Mouse (Mus musculus) T-cell, adult 2 months (primary cell): ENCODE data around the gene Clca4b.
"Not testable (repeated sequence)": the region's sequence is repeated elsewhere in the genome, so short reads cannot be mapped to it uniquely, and the experiment has no call there.

Experiments
- DNase-seq: peaks from one replicate; pipeline ENCODE4 v3.0.0; 2022; ENCODE audit warnings: low spot score

Gene Clca4b

GRCm38 (mm10) chr3:144932335-144932734, at the start of gene Clca4b:
TSS of gene Clca4b (minus strand) at chr3:144932529.
- no peak for DNase-seq

GRCm38 (mm10) chr3:144980551-144980950, 48.2 kb upstream of the Clca4b start:
- DNase-seq: no peak

GRCm38 (mm10) chr3:144977631-144978030, 45.3 kb upstream of the Clca4b start:
- no peak for DNase-seq

- no peak for DNase-seq
Observed at GRCm38 (mm10) chr3:144976091-144976490, 43.8 kb upstream of the Clca4b start.

DNA sequence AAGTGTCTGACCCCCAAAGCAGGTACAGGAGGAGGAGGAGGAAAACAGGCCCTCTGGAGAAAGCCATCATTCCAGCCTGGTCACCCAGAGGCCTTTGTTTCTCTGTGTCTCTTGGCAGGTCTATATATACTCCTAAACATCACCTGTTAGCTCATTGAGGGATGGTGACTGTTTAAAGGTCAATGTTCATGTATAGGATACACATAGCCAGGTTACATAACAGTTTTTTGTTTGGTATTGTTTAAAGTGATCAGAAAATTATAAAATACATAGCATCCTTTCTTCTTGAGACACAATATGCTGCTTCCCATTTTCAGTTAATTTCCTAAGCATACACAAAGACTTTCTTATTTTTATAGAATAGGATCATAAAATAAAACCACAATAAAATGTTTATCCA, 42.6 kb upstream of the Clca4b start, which contains the start of gene Clca4a:
TSS of gene Clca4a (minus strand) at position 101 of the 400 bp plus-strand sequence.
- DNase-seq: no peak

GRCm38 (mm10) chr3:144971553-144972270, 39.4 kb upstream of the Clca4b start:
- no peak for DNase-seq

DNA sequence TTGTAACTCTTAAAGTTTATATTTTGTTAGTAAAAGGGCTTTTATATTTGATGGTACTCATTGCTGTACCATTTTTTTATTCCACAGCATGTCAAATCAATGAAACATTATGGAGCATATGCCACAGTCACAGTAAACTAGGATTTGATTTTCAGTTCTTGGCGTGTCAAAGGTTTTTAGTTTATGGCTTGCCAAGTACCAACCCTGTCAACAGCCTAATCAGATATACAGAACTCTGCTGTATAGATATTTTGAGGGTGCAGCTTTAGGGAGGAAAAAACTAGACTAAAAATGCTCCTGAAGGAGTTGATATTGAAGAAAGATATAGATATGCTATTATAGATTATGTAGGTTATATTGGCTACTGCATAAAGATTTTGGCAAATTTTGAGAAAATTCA, 37.4 kb upstream of the Clca4b start:
- DNase-seq: no peak

DNA sequence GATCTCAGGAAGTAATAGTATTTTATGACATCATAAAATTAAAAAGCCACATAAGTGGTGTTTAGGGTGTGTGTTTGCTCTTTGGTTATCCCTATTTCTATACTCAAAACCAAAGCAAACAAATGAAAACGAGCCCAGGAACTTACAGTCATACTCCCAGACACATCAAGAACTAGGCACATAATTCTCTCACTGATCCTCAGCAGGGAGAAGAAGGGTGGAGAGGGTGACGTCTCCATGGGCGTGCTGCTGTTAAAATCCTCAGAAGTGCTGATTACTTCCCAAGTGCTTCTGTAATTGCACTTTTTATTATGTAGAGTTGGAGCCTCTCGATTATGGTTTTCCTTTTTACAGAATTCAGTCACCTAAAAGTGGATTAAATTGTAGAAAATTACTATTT, 33.7 kb upstream of the Clca4b start:
- no peak for DNase-seq

- DNase-seq: no peak
Observed at GRCm38 (mm10) chr3:144950829-144951228, 18.5 kb upstream of the Clca4b start.

- not testable (repeated sequence) for DNase-seq
Observed at GRCm38 (mm10) chr3:144947376-144947775, 15.0 kb upstream of the Clca4b start.

DNA sequence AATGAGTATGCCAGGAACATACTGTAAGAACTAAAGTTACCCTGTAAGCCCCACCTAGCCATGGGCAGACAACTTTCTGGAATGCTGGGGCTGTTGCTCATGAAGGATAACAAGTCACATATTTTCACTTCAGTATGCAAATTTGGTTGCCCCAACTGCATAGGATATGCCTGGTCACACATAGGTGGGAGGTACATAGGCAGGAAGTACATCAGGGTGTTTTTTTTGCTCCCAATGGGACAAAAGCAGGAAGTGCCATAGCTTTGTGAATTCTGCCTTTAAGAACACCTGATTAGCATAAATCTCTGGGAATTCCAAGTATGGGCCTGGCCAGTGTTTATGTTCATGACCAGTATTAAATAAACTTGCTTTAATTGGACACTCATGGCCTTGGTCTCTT, 1.3 kb upstream of the Clca4b start:
- not testable (repeated sequence) for DNase-seq

GRCm38 (mm10) chr3:144933011-144933491, 722 bp upstream of the Clca4b start:
- DNase-seq: no peak

DNA sequence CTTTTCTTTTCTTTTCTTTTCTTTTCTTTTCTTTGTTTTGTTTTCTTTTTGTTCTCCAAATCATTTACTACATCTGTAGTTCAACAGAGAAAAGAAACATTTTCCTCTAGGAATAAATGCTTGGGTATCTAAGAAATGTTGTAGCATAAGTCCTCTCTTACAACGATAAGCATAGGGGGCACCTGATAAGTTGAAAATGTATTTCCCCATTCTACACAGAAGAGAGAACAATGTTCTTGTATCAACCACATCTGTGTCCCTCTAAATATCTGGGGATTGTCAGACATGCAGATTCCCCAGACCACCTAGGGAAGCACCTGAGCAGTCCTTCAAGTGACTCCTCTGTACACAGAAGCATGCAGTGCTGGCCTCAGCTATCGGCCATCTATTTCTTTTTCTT, 18.3 kb downstream of the Clca4b start:
- no peak for DNase-seq

DNA sequence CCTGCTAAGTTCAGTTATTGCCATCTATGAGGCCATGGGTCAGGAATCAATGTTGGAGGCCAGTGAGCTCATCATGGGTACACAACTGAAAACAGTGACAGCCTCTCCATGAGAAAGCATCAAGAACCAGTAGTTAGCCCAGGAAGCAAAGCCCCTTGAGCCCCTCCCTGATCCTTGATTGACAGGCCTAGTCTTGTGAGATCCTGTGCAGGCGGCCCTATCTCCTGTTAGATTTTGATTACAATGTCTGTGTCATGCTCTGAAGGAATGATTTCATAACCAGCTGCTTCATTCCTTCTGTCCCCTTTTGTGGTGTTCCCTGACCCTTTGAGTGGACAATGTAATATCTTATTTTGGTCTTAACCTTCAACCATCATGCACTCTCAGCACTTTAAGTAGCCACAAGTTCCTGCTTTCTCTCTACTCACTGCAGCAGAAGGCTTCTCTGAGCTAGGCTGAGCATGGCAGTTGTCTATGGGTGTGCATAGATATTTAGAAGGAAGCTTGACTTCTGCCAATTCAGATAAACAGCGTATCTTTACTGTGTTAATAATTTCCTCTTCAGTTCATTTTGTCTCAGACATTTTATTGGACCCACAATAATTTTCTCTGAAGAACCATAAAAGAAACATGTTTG, 35.2 kb downstream of the Clca4b start:
- DNase-seq: no peak

GRCm38 (mm10) chr3:144890246-144890758, 42.0 kb downstream of the Clca4b start:
- no peak for DNase-seq

DNA sequence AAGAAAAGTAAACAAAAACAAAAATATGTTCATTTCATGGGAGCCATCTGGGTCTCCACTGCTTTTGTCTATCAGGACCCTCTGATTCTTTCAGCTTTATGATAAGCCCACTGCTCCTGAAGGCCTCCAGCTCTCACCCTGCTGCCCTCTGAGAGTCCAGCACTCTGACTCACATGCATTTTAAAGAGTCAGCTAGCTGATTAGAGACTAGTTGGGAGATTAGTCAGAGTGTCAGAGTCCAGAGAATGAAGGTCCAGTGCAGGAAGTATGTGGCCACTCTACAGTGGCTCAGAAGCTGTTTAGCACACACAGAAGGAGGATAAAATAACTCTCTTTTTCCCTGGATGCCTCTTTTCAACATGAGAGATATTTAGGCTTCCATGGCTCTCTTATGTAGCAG, 45.4 kb downstream of the Clca4b start:
- DNase-seq: no peak

DNA sequence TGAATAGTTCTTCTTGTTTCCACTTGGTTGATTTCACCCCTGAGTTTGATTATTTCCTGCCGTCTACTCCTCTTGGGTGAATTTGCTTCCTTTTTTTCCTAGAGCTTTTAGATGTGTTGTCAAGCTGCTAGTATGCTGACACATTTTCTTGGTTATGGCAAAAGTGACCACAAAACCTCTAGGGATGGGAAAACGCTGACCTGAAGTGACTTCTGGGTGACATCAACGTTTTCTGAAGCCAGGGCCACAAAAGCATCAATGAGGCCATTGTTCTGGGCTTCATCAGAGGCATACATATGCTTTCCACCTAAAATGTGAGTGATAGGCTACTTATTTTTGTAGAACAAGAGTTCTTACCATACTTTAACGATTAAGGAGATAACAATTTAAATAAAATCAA, 60.3 kb downstream of the Clca4b start:
- not testable (repeated sequence) for DNase-seq
